Mouse (Mus musculus) neural tube, embryonic 11.5 days (tissue): Measurements from ENCODE around the gene Prr15l. TPM values are rescaled to one million over a fixed set of nuclear protein-coding genes. Genes with fewer than 3 reads are reported as not detected.

Experiments
- ATAC-seq: fragments of 200-750 bp; cut with Nextera tagmentation; 2 replicates; pipeline ENCODE4 v1.8.0; 2017; ENCODE audit warnings: moderate number of reproducible peaks, mild to moderate bottlenecking, moderate TSS enrichment, moderate library complexity; ENCODE audit not compliant: insufficient read depth, low FRiP score, low TSS enrichment
- DNase-seq: peaks from one replicate; pipeline ENCODE4 v3.0.0-alpha.2; 2015; ENCODE audit warnings: low spot score
- H3K27ac ChIP-seq: fragments of 300-500 bp; sonication (generic); 2 replicates; pipeline ENCODE4 v1.5.1; 2014; ENCODE audit warnings: low read depth, mild to moderate bottlenecking, low read length
- H3K27me3 ChIP-seq: fragments of 300-500 bp; sonication (generic); 2 replicates; pipeline ENCODE4 v1.6.1; 2014; ENCODE audit warnings: mild to moderate bottlenecking, low read length, mixed read lengths; ENCODE audit not compliant: control insufficient read depth, insufficient read depth
- H3K36me3 ChIP-seq: fragments of 300-500 bp; sonication (generic); 2 replicates; pipeline ENCODE4 v1.6.1; 2014; ENCODE audit warnings: mild to moderate bottlenecking, low read length, moderate library complexity, mixed read lengths; ENCODE audit not compliant: control insufficient read depth, insufficient read depth
- H3K4me1 ChIP-seq: fragments of 300-500 bp; sonication (generic); 2 replicates; pipeline ENCODE4 v1.6.1; 2014; ENCODE audit warnings: low read length, mixed read lengths; ENCODE audit not compliant: control insufficient read depth, insufficient read depth
- H3K4me2 ChIP-seq: fragments of 300-500 bp; sonication (generic); 2 replicates; pipeline ENCODE4 v1.6.1; 2014; ENCODE audit warnings: low read depth, mild to moderate bottlenecking, moderate library complexity
- H3K4me3 ChIP-seq: fragments of 300-500 bp; sonication (generic); 2 replicates; pipeline ENCODE4 v1.5.1; 2014; ENCODE audit warnings: low read depth, low read length
- H3K9ac ChIP-seq: fragments of 300-500 bp; sonication (generic); 2 replicates; pipeline ENCODE4 v1.6.1; 2014; ENCODE audit warnings: mild to moderate bottlenecking, low read length
- H3K9me3 ChIP-seq: fragments of 300-500 bp; sonication (generic); 2 replicates; pipeline ENCODE4 v1.6.1; 2016; ENCODE audit warnings: low read length; ENCODE audit not compliant: control insufficient read depth
- WGBS: fragments of 180-500 bp; shearing (Covaris S2); extraction: QIAGEN DNeasy Blood & Tissue Kit; methylation state at CpG from one replicate; pipeline ENCODE4 v1.1.7; 2014; 5-methylcytosine and 5-hydroxymethylcytosine counted together
- polyA plus RNA-seq: library from polyadenylated mRNA; unstranded; fragments of >200 nt; fragmentation: Nextera tagmentation; extraction: Ambion mirVana; gene quantifications from 2 replicates; pipeline ENCODE4 v1.2.1, GENCODE M21; 2014

The Prr15l gene
- polyA plus RNA-seq, 1 experiment from 2014 or later, result 0.78 TPM

DNA sequence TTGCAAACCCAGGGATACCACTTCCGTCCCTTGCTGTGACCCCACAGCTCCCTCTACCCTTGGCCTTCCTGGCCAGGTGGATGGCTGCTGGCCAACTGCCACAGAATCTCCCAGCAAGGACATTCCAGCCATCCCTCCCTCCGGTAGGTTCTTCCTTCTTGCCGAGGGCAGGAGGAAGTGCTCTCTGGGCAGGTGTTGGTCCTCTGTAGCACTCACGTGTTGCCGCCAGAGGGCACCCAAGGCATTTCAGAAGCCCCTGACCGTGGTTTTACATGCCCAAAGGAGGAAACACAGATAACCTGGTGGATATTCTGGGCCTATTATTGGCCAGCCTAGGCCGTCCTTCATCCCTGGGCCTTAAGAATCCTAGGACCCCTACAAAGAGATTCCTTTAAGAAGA, 54.5 kb downstream of the Prr15l start:
- Histone ChIP-seq H3K27ac (no peak overlapping the region), H3K4me1 (peaks cover 4% of the 10 kb centered on the region; the same call in 1 of the 2 replicates), H3K4me2 (no peak overlapping the region), H3K9ac (no peak overlapping the region; the same call in 1 of the 2 replicates), H3K36me3 (no peaks in the 10 kb centered on the region), H3K27me3 (0 out of 2 replicates have a peak, but pooled peaks cover 3% of the 10 kb centered on the region), H3K9me3 (no peaks in the 10 kb centered on the region), H3K4me3 (no peak overlapping the region)
- DNase-seq (peak; percentile 83), ATAC-seq (no peak)
- WGBS, result 4% methylated on average over 7 of the region's 7 CpGs

DNA sequence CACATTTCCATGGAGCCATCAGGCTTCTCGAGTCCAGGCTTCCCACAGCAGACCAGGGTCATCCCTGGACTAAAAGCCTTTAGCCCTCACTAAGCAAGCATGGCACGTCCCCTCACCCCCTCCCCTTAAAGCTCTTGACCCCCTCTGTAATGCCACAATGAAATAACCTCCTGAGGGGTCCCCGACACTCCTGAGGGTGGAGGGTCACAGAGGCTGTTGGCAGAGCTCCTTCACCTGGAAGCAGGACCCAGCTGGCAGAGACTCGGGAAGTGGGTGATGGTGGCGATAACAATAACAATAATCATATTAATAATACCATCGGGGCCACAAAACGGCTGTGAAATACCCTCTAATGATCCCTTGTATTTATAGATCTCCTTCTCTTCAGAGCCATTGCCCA, 55.0 kb downstream of the Prr15l start, which contains the start of gene Sp2:
Gene Sp2 (minus strand): TSS at position 101 of the 400 bp plus-strand sequence.
- Histone ChIP-seq H3K4me3 (no peak within 1 kb of the TSS), H3K4me1 (peaks cover 7% of the 10 kb centered on the region; the same call in 1 of the 2 replicates), H3K9ac (no peak within 1 kb of the TSS; the same call in 1 of the 2 replicates), H3K4me2 (no peak within 1 kb of the TSS), H3K36me3 (no peaks in the 10 kb centered on the region), H3K9me3 (no peaks in the 10 kb centered on the region), H3K27me3 (0 out of 2 replicates have a peak, but pooled peaks cover 5% of the 10 kb centered on the region), H3K27ac (no peak within 1 kb of the TSS)
- WGBS, result 55% methylated on average over 7 of the region's 7 CpGs
- ATAC-seq, result no peak
- DNase-seq, result no peak

GRCm38 (mm10) chr11:96984903-96985302, 57.0 kb downstream of the Prr15l start:
- DNase-seq, result no peak
- Histone ChIP-seq H3K27me3 (0 out of 2 replicates have a peak, but pooled peaks cover 5% of the 10 kb centered on the region), H3K9me3 (no peaks in the 10 kb centered on the region), H3K27ac (no peak overlapping the region), H3K4me3 (no peak overlapping the region), H3K4me1 (0 out of 2 replicates have a peak, but pooled peaks cover 8% of the 10 kb centered on the region), H3K9ac (no peak overlapping the region), H3K4me2 (no peak overlapping the region), H3K36me3 (no peaks in the 10 kb centered on the region)
- 7% methylated on average over 4 of the region's 4 CpGs for WGBS
- no peak for ATAC-seq

DNA sequence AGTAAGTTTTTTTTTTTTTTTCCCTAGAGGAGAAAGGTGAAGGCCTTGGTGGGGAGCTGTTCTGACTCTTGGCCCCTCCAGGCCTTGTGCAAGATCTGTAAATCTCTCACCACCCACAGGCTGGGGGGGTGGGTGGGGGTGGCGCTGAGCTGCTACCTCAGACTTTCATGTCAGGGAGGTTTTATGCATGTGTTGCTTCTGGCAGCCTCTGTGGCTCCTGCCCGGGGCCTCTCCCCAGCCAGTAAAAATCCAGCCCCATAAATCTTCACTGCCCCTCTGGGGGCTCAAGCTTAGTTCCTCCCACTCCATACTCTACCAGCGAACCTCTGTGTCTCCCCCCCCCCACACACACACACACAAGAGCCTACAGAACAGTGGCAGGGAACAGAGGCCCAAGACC, 58.6 kb downstream of the Prr15l start:
- DNase-seq, result no peak
- Histone ChIP-seq H3K27me3 (0 out of 2 replicates have a peak, but pooled peaks cover 5% of the 10 kb centered on the region), H3K36me3 (no peaks in the 10 kb centered on the region), H3K4me2 (no peak overlapping the region), H3K27ac (no peak overlapping the region), H3K9me3 (no peaks in the 10 kb centered on the region), H3K4me1 (0 out of 2 replicates have a peak, but pooled peaks cover 9% of the 10 kb centered on the region), H3K4me3 (no peak overlapping the region), H3K9ac (no peak overlapping the region)
- ATAC-seq, result no peak
- WGBS, result 7% methylated on average over 3 of the region's 3 CpGs

Other genes with a start within 250 kb of the Prr15l start
- gene Snx11, start 150.5 kb upstream of the Prr15l start, polyA plus RNA-seq, result 19.9 and 20.9 TPM in 2 replicates
- 133 and 135 TPM in 2 replicates for gene Cbx1, start 139.0 kb upstream of the Prr15l start, polyA plus RNA-seq
- 45.4 and 46.8 TPM in 2 replicates for gene Nfe2l1, start 98.1 kb upstream of the Prr15l start, polyA plus RNA-seq
- 44.8 and 46.5 TPM in 2 replicates for gene Copz2, start 78.2 kb upstream of the Prr15l start, polyA plus RNA-seq
- gene Cdk5rap3, start 11.6 kb upstream of the Prr15l start, polyA plus RNA-seq, result 92.7 and 93.1 TPM in 2 replicates
- 24.0 and 26.2 TPM in 2 replicates for gene Pnpo, start 15.9 kb downstream of the Prr15l start, polyA plus RNA-seq
- 26.9 and 29.4 TPM in 2 replicates for gene Sp2, start 54.9 kb downstream of the Prr15l start, polyA plus RNA-seq
- gene Sp6, start 85.3 kb downstream of the Prr15l start, polyA plus RNA-seq, result 0.09 and 0.20 TPM in 2 replicates
- gene Scrn2, start 101.8 kb downstream of the Prr15l start, polyA plus RNA-seq, result 20.9 and 26.5 TPM in 2 replicates
- 2.7 and 3.1 TPM in 2 replicates for gene Lrrc46, start 113.3 kb downstream of the Prr15l start, polyA plus RNA-seq
- gene Mrpl10, start 113.5 kb downstream of the Prr15l start, polyA plus RNA-seq, result 75.8 and 78.7 TPM in 2 replicates
- gene Osbpl7, start 122.5 kb downstream of the Prr15l start, polyA plus RNA-seq, result 5.3 and 7.2 TPM in 2 replicates
- gene Tbx21, start 187.2 kb downstream of the Prr15l start, polyA plus RNA-seq, result 0.19 and 0.21 TPM in 2 replicates
- 5.8 and 5.9 TPM in 2 replicates for gene Tbkbp1, start 223.4 kb downstream of the Prr15l start, polyA plus RNA-seq